Mouse (Mus musculus): ENCODE results near the gene Ankrd44.

The Ankrd44 gene

GRCm38 (mm10) chr1:54776116-54776515, 150.1 kb downstream of the Ankrd44 start:
- no peak for DNase-seq (ENCODE audit: extremely low read depth, insufficient read length, low spot score)

GRCm38 (mm10) chr1:54772843-54773242, 153.3 kb downstream of the Ankrd44 start:
- no peak for DNase-seq (ENCODE audit: extremely low read depth, insufficient read length, low spot score)

- no peak for DNase-seq (ENCODE audit: extremely low read depth, insufficient read length, low spot score)
These were observed 154.7 kb downstream of the Ankrd44 start for GRCm38 (mm10) chr1:54771471-54771870.

GRCm38 (mm10) chr1:54767221-54767620, 159.0 kb downstream of the Ankrd44 start:
- no peak for DNase-seq (ENCODE audit: extremely low read depth, insufficient read length, low spot score)

GRCm38 (mm10) chr1:54765632-54766238, 160.5 kb downstream of the Ankrd44 start:
- no peak for DNase-seq (ENCODE audit: extremely low read depth, insufficient read length, low spot score)

- no peak for DNase-seq (ENCODE audit: extremely low read depth, insufficient read length, low spot score)
These were observed 163.9 kb downstream of the Ankrd44 start for GRCm38 (mm10) chr1:54762216-54762807.

- no peak for DNase-seq (ENCODE audit: extremely low read depth, insufficient read length, low spot score)
These were observed 166.3 kb downstream of the Ankrd44 start for GRCm38 (mm10) chr1:54759841-54760240.

GRCm38 (mm10) chr1:54757291-54757690, 168.9 kb downstream of the Ankrd44 start:
- DNase-seq (ENCODE audit: extremely low read depth, insufficient read length, low spot score), result no peak

- no peak for DNase-seq (ENCODE audit: extremely low read depth, insufficient read length, low spot score)
These were observed 170.4 kb downstream of the Ankrd44 start for GRCm38 (mm10) chr1:54755690-54756365.

- no peak for DNase-seq (ENCODE audit: extremely low read depth, insufficient read length, low spot score)
These were observed 176.2 kb downstream of the Ankrd44 start for GRCm38 (mm10) chr1:54749961-54750360.

GRCm38 (mm10) chr1:54749516-54749915, 176.7 kb downstream of the Ankrd44 start:
- no peak for DNase-seq (ENCODE audit: extremely low read depth, insufficient read length, low spot score)

GRCm38 (mm10) chr1:54747785-54748420, 178.3 kb downstream of the Ankrd44 start:
- DNase-seq (ENCODE audit: extremely low read depth, insufficient read length, low spot score), result no peak

GRCm38 (mm10) chr1:54745666-54746065, 180.5 kb downstream of the Ankrd44 start:
- no peak for DNase-seq (ENCODE audit: extremely low read depth, insufficient read length, low spot score)

- DNase-seq (ENCODE audit: extremely low read depth, insufficient read length, low spot score), result no peak
These were observed 182.0 kb downstream of the Ankrd44 start for GRCm38 (mm10) chr1:54744171-54744570.

GRCm38 (mm10) chr1:54743072-54743471, 183.1 kb downstream of the Ankrd44 start:
- no peak for DNase-seq (ENCODE audit: extremely low read depth, insufficient read length, low spot score)

GRCm38 (mm10) chr1:54740936-54741335, 185.3 kb downstream of the Ankrd44 start:
- DNase-seq (ENCODE audit: extremely low read depth, insufficient read length, low spot score), result no peak

- DNase-seq (ENCODE audit: extremely low read depth, insufficient read length, low spot score), result no peak
These were observed 188.7 kb downstream of the Ankrd44 start for GRCm38 (mm10) chr1:54737472-54737871.

- DNase-seq (ENCODE audit: extremely low read depth, insufficient read length, low spot score), result no peak
These were observed 191.1 kb downstream of the Ankrd44 start for GRCm38 (mm10) chr1:54734917-54735664.

GRCm38 (mm10) chr1:54729316-54729715, 196.9 kb downstream of the Ankrd44 start:
- DNase-seq (ENCODE audit: extremely low read depth, insufficient read length, low spot score), result no peak

- no peak for DNase-seq (ENCODE audit: extremely low read depth, insufficient read length, low spot score)
These were observed 199.6 kb downstream of the Ankrd44 start for GRCm38 (mm10) chr1:54726555-54726954.

GRCm38 (mm10) chr1:54716921-54717320, 209.3 kb downstream of the Ankrd44 start:
- no peak for DNase-seq (ENCODE audit: extremely low read depth, insufficient read length, low spot score)
